Mouse (Mus musculus) pancreas, adult 10 weeks (tissue): ENCODE measurements around the gene Aloxe3. TPM values are rescaled to one million over a fixed set of nuclear protein-coding genes. Genes with fewer than 3 reads are reported as not detected.

Experiments used
- polyA plus RNA-seq: library from polyadenylated mRNA; stranded (reverse); fragments of 350-450 nt; fragmentation: Illumina TruSeq; extraction: RNeasy Lipid Tissue Mini Kit (QIAGEN cat#74804); gene quantifications from one replicate; pipeline ENCODE4 v1.2.3, GENCODE M21; 2015; ENCODE audit warnings: low read depth, low replicate concordance; ENCODE audit not compliant: insufficient read depth

Gene Aloxe3
- polyA plus RNA-seq, result not detected

GRCm38 (mm10) chr11:69125852-69125918 lies at the start of gene Aloxe3:
Gene Aloxe3 (plus strand): TSS chr11:69125896.

DNA sequence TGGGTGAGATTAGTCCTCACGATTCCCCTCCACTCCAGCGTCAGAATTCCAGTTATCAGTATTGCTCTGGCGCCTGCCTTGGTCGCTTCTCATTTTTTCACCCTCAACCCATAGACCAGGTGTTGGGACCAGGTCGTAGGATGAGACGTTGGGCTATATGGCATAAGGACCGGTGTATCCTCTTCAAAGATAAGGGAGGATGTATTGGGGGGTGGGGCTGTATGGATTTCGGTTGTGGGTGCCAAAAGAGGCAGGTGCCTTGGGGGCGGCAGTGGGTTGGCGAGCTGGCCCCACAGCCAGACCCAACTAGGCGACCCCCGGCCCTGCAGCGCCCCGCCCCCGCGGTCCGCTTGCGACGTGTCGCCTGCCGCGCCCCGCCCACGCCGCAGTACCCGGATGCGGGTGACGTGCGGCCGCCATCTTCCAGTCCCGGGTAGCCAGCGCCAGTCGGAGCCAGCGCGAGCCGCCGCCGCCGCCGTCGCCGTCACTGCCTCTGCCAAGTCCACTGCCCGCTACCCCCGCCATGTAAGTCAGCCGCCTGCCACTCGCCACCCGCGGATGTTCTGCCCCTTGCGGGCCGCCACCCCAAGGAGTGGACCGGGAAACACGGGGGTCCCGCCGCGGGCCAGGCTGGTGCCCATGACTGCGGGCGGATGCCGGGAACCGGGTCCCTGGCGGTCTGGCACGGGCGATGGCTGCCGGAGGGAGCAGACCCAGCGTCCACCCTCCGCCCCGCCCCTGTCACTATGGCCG lies 37.4 kb upstream of the Aloxe3 start, which contains the start of gene Vamp2:
Gene Vamp2, plus strand, starts transcription at position 388 of the 753 bp plus-strand sequence.

GRCm38 (mm10) chr11:69094697-69095429 lies 30.8 kb upstream of the Aloxe3 start, which contains the start of gene Per1:
Gene Per1 (plus strand): TSS chr11:69095217.

DNA sequence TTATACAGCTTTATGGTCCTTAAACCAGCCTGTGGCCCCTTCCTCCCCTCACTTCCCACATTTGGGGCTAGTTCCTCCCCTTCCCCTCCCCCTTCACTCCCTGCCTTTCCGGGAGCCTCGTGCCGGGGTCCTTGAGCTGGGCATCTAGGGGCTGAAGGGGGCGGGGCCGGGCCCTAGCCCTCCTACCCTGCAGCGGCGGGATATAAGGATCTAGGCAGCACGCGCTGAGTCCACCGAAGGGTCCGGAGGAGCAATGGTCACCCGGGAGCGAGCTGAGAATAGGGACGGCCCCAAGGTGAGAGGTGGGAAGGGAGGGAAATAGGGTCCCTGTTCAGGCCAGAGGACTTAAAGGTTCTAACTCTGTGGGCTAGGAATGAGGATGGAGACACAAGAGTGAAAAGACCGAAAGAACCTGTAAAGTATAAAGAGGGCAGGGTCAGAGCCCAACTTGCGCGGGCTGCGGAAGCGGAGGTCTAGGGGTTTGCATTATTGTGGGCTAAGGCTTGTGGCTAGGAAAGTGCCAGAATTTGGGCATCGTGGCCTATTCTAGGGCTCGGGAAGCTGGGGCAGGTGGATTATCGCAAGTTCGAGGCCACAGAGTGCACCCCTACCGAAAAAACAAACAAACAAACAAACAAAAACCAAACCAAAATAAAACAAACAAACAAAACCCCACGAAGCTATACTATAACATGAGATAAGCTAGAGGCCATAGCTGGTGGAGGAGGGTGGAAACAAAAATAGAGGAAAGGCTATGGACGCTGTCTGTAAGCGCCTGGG lies 5.3 kb upstream of the Aloxe3 start, which contains the start of gene Hes7:
Gene Hes7, plus strand, starts transcription at position 184 of the 780 bp plus-strand sequence.

DNA sequence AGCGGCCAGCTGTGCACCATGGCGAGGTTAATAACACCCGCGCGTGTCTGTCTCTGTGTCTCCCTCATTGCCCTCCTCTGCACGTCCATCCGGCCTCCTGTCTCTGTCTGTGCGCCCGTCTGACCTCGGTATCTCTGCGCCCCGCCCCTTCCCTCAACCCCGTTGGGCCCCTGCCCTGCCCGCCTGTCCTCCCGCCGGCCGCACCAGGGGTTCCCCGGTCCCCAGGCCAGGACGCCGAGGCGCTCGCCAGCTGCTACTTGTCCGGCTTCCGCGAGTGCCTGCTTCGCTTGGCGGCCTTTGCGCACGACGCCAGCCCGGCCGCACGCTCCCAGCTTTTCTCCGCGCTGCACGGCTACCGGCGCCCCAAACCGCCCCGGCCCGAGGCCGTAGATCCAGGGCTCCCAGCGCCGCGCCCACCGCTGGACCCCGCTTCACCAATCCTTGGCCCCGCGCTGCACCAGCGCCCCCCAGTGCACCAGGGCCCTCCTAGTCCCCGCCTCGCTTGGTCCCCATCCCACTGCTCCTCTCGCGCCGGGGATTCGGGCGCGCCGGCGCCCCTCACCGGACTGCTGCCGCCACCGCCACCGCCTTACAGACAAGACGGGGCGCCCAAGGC lies 3.3 kb upstream of the Aloxe3 start, which contains the start of gene 9130213A22Rik:
Gene 9130213A22Rik, minus strand, starts transcription at position 254 of the 616 bp plus-strand sequence.

GRCm38 (mm10) chr11:69156800-69157199 lies 31.1 kb downstream of the Aloxe3 start, which contains the start of gene Alox12b:
Gene Alox12b (plus strand): TSS chr11:69156989.

DNA sequence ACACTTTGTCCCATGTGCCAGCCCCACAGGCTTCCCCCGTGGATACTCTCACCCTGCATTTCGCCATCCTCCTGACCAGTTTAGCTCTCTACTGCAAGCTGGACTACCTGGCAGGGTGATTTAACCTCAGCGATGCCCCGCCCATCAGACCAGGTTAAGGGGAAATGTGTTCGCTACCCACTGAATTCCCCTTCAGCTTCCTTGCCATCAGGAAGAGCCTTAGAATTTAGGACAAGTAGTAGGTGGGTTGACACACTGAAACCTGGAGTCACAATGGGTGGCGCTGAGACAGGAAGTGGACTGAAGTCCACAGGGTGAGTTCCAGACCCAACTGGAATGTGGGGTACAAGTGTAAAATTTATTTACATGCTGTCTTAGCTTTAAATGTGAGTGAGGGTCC lies 72.0 kb downstream of the Aloxe3 start, which contains the start of gene Alox8:
Gene Alox8, minus strand, starts transcription at position 101 of the 400 bp plus-strand sequence.

Other genes starting within 250 kb of the Aloxe3 start
- gene Rnf222, start 237.3 kb upstream of the Aloxe3 start, polyA plus RNA-seq, result not detected
- 860 TPM for gene Rpl26, start 224.3 kb upstream of the Aloxe3 start, polyA plus RNA-seq
- gene Odf4, start 198.8 kb upstream of the Aloxe3 start, polyA plus RNA-seq, result not detected
- 13.4 TPM for gene Arhgef15, start 168.4 kb upstream of the Aloxe3 start, polyA plus RNA-seq
- 3.7 TPM for gene Slc25a35, start 157.8 kb upstream of the Aloxe3 start, polyA plus RNA-seq
- gene Rangrf, start 150.7 kb upstream of the Aloxe3 start, polyA plus RNA-seq, result 9.3 TPM
- gene Pfas, start 117.4 kb upstream of the Aloxe3 start, polyA plus RNA-seq, result 3.6 TPM
- 9.8 TPM for gene Ctc1, start 110.0 kb upstream of the Aloxe3 start, polyA plus RNA-seq
- not detected for gene Aurkb, start 80.2 kb upstream of the Aloxe3 start, polyA plus RNA-seq
- gene Borcs6, start 66.2 kb upstream of the Aloxe3 start, polyA plus RNA-seq, result 1.9 TPM
- gene Tmem107, start 55.1 kb upstream of the Aloxe3 start, polyA plus RNA-seq, result 12.6 TPM
- gene Vamp2, start 37.4 kb upstream of the Aloxe3 start, polyA plus RNA-seq, result 45.5 TPM
- gene Per1, start 30.7 kb upstream of the Aloxe3 start, polyA plus RNA-seq, result 11.2 TPM
- gene Hes7, start 5.5 kb upstream of the Aloxe3 start, polyA plus RNA-seq, result not detected
- gene 9130213A22Rik, start 3.3 kb upstream of the Aloxe3 start, polyA plus RNA-seq, result not detected
- gene Alox12b, start 31.1 kb downstream of the Aloxe3 start, polyA plus RNA-seq, result not detected
- gene Alox8, start 71.9 kb downstream of the Aloxe3 start, polyA plus RNA-seq, result not detected
- gene Gucy2e, start 111.1 kb downstream of the Aloxe3 start, polyA plus RNA-seq, result not detected
- 3.1 TPM for gene Cntrob, start 197.9 kb downstream of the Aloxe3 start, polyA plus RNA-seq
- gene Trappc1, start 198.1 kb downstream of the Aloxe3 start, polyA plus RNA-seq, result 24.2 TPM
- gene Kcnab3, start 200.4 kb downstream of the Aloxe3 start, polyA plus RNA-seq, result 2.4 TPM
- 0.90 TPM for gene Rnf227, start 214.6 kb downstream of the Aloxe3 start, polyA plus RNA-seq
- gene Chd3, start 243.5 kb downstream of the Aloxe3 start, polyA plus RNA-seq, result 20.2 TPM